Mouse (Mus musculus) heart, embryonic 10.5 days (tissue): ENCODE results near the gene Kynu. TPM values are rescaled to one million over a fixed set of nuclear protein-coding genes. Genes with fewer than 3 reads are reported as not detected.

Source experiments
- DNase-seq: peaks from one replicate; pipeline ENCODE4 v3.0.0-alpha.2; 2017; ENCODE audit warnings: low spot score
- H3K27ac ChIP-seq: fragments of 300-500 bp; sonication (generic); 2 replicates; pipeline ENCODE4 v1.5.1; 2016; ENCODE audit warnings: mild to moderate bottlenecking
- H3K27me3 ChIP-seq: fragments of 300-500 bp; sonication (generic); 2 replicates; pipeline ENCODE4 v1.6.1; 2016; ENCODE audit warnings: mild to moderate bottlenecking; ENCODE audit not compliant: poor library complexity, insufficient read depth, severe bottlenecking
- H3K36me3 ChIP-seq: fragments of 300-500 bp; sonication (generic); 2 replicates; pipeline ENCODE4 v1.6.1; 2016; ENCODE audit warnings: mild to moderate bottlenecking, moderate library complexity
- H3K4me1 ChIP-seq: fragments of 300-500 bp; sonication (generic); 2 replicates; pipeline ENCODE4 v1.6.1; 2016; ENCODE audit warnings: mild to moderate bottlenecking
- H3K4me3 ChIP-seq: fragments of 300-500 bp; sonication (generic); 2 replicates; pipeline ENCODE4 v1.5.1; 2016; ENCODE audit warnings: mild to moderate bottlenecking, moderate library complexity
- H3K9me3 ChIP-seq: fragments of 300-500 bp; sonication (generic); 2 replicates; pipeline ENCODE4 v1.6.1; 2016; ENCODE audit warnings: mild to moderate bottlenecking, moderate library complexity
- WGBS: fragments of 180-500 bp; shearing (Covaris S2); methylation state at CpG from one replicate; pipeline ENCODE4 v1.1.7; 2016; 5-methylcytosine and 5-hydroxymethylcytosine counted together
- polyA plus RNA-seq: library from polyadenylated mRNA; unstranded; fragments of >200 nt; fragmentation: Nextera tagmentation; extraction: Ambion mirVana; gene quantifications from 2 replicates; pipeline ENCODE4 v1.2.1, GENCODE M21; 2016

Gene Kynu
- 0.09 TPM in 1 of 2 replicates, not detected in the other for polyA plus RNA-seq

DNA sequence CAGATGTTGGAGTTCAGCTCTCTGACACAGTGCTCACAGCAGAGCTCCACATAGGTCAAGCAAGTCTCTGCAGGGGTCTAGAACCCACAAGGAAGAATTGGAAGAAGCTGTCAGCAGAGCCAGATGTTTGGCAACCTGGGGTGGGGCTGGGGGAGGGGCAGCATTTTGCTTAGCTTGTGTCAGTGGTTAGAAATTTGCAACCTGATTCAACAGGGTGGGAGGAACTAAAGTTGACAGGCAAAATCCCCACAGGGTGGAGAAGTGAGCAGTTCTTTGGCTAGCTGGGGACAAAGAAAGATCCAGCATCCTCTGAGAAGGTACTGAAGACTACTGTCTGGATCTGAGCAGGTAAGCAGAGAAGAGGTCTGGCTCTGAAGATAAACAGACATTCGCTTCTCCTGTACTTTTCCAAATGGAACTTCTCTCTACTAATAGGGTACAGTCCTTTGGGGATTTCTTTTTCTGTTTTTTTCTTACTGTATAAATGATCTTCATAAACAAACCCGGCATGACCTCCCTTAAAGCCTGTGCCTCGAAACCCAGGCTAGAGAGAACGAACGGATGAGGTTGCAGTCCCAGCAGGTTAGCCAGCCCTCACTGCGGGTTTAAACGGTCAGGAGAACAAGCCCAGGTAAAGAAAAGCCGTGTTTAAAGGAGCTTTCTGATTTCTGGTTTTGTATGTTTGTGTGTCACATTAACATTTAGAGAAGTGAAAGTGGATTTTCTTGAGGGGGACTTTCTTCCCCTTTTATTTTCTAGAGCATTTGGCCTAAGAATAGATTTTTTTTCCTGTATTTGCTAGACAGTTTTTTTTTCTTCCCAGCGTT, at the start of gene Kynu:
Gene Kynu (plus strand): TSS at position 268 of the 827 bp plus-strand sequence.
- Histone ChIP-seq H3K9me3 (no peaks in the 10 kb centered on the region), H3K4me3 (no peak within 1 kb of the TSS), H3K4me1 (no peaks in the 10 kb centered on the region), H3K36me3 (no peaks in the 10 kb centered on the region), H3K27ac (no peak within 1 kb of the TSS), H3K27me3 (no peaks in the 10 kb centered on the region)
- 37% methylated on average over 9 of the region's 9 CpGs for WGBS
- DNase-seq, result no peak

GRCm38 (mm10) chr2:43506182-43506581, 48.9 kb upstream of the Kynu start:
- no peaks in the 10 kb centered on the region for H3K4me1 ChIP-seq
- H3K9me3 ChIP-seq, result no peaks in the 10 kb centered on the region
- no peaks in the 10 kb centered on the region for H3K27me3 ChIP-seq
- no peak overlapping the region for H3K27ac ChIP-seq
- 89% methylated on average over 3 of the region's 3 CpGs for WGBS
- no peak for DNase-seq
- H3K4me3 ChIP-seq, result no peak overlapping the region
- H3K36me3 ChIP-seq, result no peaks in the 10 kb centered on the region

GRCm38 (mm10) chr2:43513852-43514251, 41.3 kb upstream of the Kynu start:
- Histone ChIP-seq H3K36me3 (no peaks in the 10 kb centered on the region), H3K27ac (no peak overlapping the region), H3K4me1 (no peaks in the 10 kb centered on the region), H3K27me3 (no peaks in the 10 kb centered on the region), H3K9me3 (no peaks in the 10 kb centered on the region), H3K4me3 (no peak overlapping the region)
- 49% methylated on average over 7 of the region's 7 CpGs for WGBS
- DNase-seq, result no peak

GRCm38 (mm10) chr2:43534417-43534816, 20.7 kb upstream of the Kynu start:
- H3K9me3 ChIP-seq, result no peaks in the 10 kb centered on the region
- WGBS, result 69% methylated on average over 2 of the region's 2 CpGs
- no peaks in the 10 kb centered on the region for H3K27me3 ChIP-seq
- H3K27ac ChIP-seq, result no peak overlapping the region
- H3K36me3 ChIP-seq, result no peaks in the 10 kb centered on the region
- DNase-seq, result no peak
- no peak overlapping the region for H3K4me3 ChIP-seq
- H3K4me1 ChIP-seq, result no peaks in the 10 kb centered on the region

DNA sequence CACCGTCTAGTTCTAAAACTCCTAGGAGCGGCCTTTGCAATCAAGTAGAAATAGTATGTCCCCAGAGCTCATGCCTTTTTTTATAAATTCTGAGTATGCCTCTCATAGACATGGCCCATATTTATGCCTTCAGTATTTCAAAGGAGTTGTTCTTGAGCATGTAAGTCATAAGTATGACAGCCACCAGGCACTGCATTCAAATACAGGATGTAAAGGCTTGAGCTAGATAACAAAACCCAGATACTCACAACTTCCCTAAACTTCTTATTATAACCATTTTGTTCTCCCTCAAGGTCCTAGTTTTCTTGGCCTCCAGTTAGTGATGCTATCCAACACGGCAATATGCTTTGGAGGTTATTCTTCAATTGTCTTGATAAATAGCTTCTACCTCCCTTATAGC, 12.5 kb upstream of the Kynu start:
- Histone ChIP-seq H3K4me3 (no peak overlapping the region), H3K27me3 (no peaks in the 10 kb centered on the region), H3K27ac (no peak overlapping the region), H3K36me3 (no peaks in the 10 kb centered on the region), H3K9me3 (no peaks in the 10 kb centered on the region), H3K4me1 (no peaks in the 10 kb centered on the region)
- no peak for DNase-seq
- 78% methylated on average over 3 of the region's 3 CpGs for WGBS

DNA sequence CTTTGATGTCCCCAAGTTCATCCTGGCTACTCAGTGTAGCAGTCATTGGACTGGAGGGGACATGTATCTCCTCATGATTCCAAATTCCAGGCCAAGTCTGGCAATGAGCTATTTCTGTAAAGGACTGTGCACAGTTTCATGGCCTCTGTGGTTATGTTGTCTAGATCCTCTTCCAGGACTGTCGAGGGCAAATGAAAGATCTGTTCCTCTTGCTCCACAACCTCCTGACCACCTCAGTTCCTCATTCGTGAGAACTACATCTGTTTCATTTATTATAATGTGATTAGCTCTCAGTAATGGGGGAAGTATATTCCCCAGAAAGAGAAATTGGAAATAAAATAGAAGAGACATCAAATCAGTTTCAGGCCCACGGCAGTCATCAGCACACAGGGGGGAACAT, 9.5 kb upstream of the Kynu start:
- Histone ChIP-seq H3K27ac (no peak overlapping the region), H3K4me1 (no peaks in the 10 kb centered on the region), H3K27me3 (no peaks in the 10 kb centered on the region), H3K4me3 (no peak overlapping the region), H3K9me3 (no peaks in the 10 kb centered on the region), H3K36me3 (no peaks in the 10 kb centered on the region)
- 73% methylated on average over 3 of the region's 3 CpGs for WGBS
- DNase-seq, result no peak

DNA sequence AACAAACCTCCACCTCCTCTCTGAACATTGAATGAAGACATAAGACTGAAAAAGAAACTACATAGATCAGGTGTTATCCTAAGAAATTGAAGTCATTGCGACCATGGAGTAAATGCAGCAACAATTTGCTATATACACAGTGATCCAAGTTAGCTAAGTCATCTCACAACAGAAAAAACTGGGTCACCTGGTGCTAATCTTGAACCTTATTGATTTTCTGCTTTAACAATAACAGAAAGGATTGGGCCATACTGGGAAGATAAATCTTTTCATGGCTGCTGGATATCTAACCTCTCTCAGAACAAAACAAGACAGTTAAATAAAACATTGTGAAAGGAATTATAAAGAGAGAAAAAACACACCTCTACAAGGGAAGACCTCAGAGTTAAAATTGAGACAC, 8.7 kb upstream of the Kynu start:
- Histone ChIP-seq H3K36me3 (no peaks in the 10 kb centered on the region), H3K27me3 (no peaks in the 10 kb centered on the region), H3K9me3 (no peaks in the 10 kb centered on the region), H3K27ac (no peak overlapping the region), H3K4me1 (no peaks in the 10 kb centered on the region), H3K4me3 (no peak overlapping the region)
- WGBS, result 81% methylated on average over 1 of the region's 1 CpGs
- DNase-seq, result no peak

DNA sequence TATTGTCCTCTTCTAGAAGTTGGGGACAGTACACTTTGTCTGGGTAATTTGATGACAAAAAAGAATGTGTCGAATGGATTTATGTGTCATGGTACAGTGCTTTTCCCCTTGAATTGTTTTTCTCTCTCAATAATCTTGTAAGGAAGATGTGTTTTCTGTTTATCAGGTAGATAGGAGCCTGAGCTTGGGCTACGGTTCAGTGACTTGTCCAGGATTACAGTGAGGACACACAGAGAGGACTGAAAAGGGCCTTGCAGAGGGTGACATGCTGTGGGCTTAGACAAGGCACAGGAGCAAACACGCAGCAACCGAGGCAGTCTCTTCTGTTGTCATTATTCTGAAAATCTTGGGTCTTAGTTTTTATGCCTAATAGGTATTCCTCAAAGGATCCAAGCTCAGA, 913 bp upstream of the Kynu start:
- no peaks in the 10 kb centered on the region for H3K36me3 ChIP-seq
- no peaks in the 10 kb centered on the region for H3K4me1 ChIP-seq
- no peaks in the 10 kb centered on the region for H3K27me3 ChIP-seq
- no peak overlapping the region for H3K4me3 ChIP-seq
- H3K9me3 ChIP-seq, result no peaks in the 10 kb centered on the region
- no peak for DNase-seq
- H3K27ac ChIP-seq, result no peak overlapping the region
- WGBS, result 67% methylated on average over 4 of the region's 4 CpGs

- no peaks in the 10 kb centered on the region for H3K9me3 ChIP-seq
- no peaks in the 10 kb centered on the region for H3K4me1 ChIP-seq
- H3K4me3 ChIP-seq, result no peak overlapping the region
- no peaks in the 10 kb centered on the region for H3K36me3 ChIP-seq
- WGBS, result 65% methylated on average over 4 of the region's 4 CpGs
- H3K27me3 ChIP-seq, result no peaks in the 10 kb centered on the region
- no peak overlapping the region for H3K27ac ChIP-seq
- DNase-seq, result no peak
Observed at GRCm38 (mm10) chr2:43555889-43556285, 758 bp downstream of the Kynu start.

- H3K27me3 ChIP-seq, result no peaks in the 10 kb centered on the region
- H3K9me3 ChIP-seq, result no peaks in the 10 kb centered on the region
- no peaks in the 10 kb centered on the region for H3K36me3 ChIP-seq
- 81% methylated on average over 3 of the region's 3 CpGs for WGBS
- H3K27ac ChIP-seq, result no peak overlapping the region
- H3K4me1 ChIP-seq, result no peaks in the 10 kb centered on the region
- no peak for DNase-seq
- no peak overlapping the region for H3K4me3 ChIP-seq
Observed at GRCm38 (mm10) chr2:43556985-43557384, 1.9 kb downstream of the Kynu start.

GRCm38 (mm10) chr2:43561209-43561608, 6.1 kb downstream of the Kynu start:
- DNase-seq, result no peak
- Histone ChIP-seq H3K4me3 (no peak overlapping the region), H3K27ac (no peak overlapping the region), H3K9me3 (no peaks in the 10 kb centered on the region), H3K36me3 (no peaks in the 10 kb centered on the region), H3K27me3 (no peaks in the 10 kb centered on the region), H3K4me1 (no peaks in the 10 kb centered on the region)
- 72% methylated on average over 3 of the region's 3 CpGs for WGBS

- WGBS, result 86% methylated on average over 9 of the region's 9 CpGs
- H3K27me3 ChIP-seq, result no peaks in the 10 kb centered on the region
- H3K4me1 ChIP-seq, result no peaks in the 10 kb centered on the region
- H3K4me3 ChIP-seq, result no peak overlapping the region
- no peak for DNase-seq
- no peak overlapping the region for H3K27ac ChIP-seq
- no peaks in the 10 kb centered on the region for H3K9me3 ChIP-seq
- no peaks in the 10 kb centered on the region for H3K36me3 ChIP-seq
Observed at GRCm38 (mm10) chr2:43562779-43563178, 7.7 kb downstream of the Kynu start.

DNA sequence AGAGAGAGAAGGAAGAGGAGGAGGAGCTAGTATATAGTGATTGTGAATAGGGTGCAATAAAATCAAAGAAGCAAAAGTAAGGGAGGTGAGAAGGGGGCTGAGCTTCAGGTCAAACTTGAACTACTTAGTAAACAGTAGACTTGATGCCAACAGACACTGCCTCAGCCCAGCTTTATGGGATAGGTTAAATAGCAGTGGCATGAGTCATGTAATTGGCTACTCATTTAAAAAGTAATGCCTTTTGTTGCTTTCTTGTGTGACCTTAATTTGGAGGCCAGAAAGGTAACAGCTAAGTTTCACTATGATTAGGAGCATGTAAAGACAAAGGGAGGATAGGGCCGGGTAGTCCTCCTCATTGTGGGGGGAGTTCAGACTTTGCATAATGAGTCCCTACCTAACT, 13.3 kb downstream of the Kynu start:
- WGBS, result 67% methylated on average over 1 of the region's 1 CpGs
- Histone ChIP-seq H3K36me3 (no peaks in the 10 kb centered on the region), H3K4me1 (no peaks in the 10 kb centered on the region), H3K9me3 (no peaks in the 10 kb centered on the region), H3K4me3 (no peak overlapping the region), H3K27ac (no peak overlapping the region), H3K27me3 (no peaks in the 10 kb centered on the region)
- no peak for DNase-seq

- H3K4me3 ChIP-seq, result no peak overlapping the region
- no peaks in the 10 kb centered on the region for H3K36me3 ChIP-seq
- no peaks in the 10 kb centered on the region for H3K4me1 ChIP-seq
- H3K27ac ChIP-seq, result no peak overlapping the region
- WGBS, result 89% methylated on average over 1 of the region's 1 CpGs
- no peak for DNase-seq
- H3K9me3 ChIP-seq, result no peaks in the 10 kb centered on the region
- H3K27me3 ChIP-seq, result no peaks in the 10 kb centered on the region
Observed at GRCm38 (mm10) chr2:43573526-43573925, 18.4 kb downstream of the Kynu start.
